Mouse (Mus musculus) spleen, embryonic (tissue): ENCODE data around the gene Teddm3.
"Not testable (repeated sequence)": the region's sequence is repeated elsewhere in the genome, so short reads cannot be mapped to it uniquely, and the experiment has no call there.

Experiments
- CTCF ChIA-PET: fragments of 350-600 bp; sonication (Branson Sonifier 250); formaldehyde crosslinking; loops from one replicate; lab custom pipeline; 2022; lab: Charles Lee

Teddm3 gene

DNA sequence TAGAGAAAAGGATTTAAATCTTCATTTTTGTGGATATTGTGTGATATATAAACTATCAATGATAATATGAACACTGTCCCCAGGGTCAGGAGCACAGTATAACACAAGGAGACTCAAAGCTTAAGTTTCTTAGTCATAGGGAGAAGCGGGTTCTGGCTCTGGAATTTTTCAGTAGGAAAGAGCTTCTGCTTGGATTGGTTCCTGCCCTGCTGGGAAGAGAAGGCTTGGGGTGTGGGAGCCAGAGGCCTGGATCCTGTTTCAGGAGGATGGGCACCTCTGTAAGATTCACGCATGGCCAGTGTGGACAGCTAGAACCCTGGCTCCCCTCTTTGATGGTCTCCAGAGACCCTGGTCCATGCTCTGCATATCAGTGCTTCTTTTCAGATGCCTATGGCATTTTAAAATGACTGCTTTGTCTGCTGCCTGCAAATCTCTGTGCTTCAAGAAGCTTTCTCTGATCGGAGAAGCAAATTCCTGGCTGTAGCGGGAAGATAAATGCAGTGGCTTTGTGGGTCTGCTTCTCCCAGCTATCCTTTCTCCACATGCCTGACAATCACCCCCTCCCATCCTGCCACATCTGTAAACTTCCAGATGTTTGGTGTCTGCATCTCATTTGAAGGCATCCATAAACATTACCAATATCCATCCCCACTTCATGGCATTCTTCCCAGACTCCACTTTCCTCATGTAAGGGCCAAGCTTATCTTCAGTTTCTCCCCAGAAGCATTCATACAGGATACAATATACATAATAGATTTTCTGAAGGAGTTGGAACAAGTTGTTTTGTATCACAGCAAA is 2.0 kb downstream of the Teddm3 start:
- CTCF ChIA-PET = no interaction called here

DNA sequence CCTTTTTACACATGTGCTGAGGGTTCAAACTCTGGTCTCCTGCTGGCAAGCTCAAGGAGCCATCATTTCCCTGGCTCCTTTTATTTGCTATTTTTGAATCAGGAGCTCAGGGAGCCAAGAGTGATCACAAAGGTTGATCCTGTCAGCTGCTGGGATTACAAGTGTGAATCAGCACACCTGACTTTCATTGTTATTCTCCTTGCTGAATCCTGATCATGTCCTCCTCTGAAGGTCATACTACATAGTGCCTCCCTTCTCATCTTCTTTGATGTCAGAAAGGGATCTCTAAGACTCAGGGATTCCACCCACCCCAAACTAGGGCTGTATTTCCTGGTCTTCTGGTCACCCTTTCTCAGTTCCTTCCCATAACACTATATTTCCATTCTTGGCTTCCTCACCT is 3.9 kb downstream of the Teddm3 start:
- CTCF ChIA-PET = no interaction called here

DNA sequence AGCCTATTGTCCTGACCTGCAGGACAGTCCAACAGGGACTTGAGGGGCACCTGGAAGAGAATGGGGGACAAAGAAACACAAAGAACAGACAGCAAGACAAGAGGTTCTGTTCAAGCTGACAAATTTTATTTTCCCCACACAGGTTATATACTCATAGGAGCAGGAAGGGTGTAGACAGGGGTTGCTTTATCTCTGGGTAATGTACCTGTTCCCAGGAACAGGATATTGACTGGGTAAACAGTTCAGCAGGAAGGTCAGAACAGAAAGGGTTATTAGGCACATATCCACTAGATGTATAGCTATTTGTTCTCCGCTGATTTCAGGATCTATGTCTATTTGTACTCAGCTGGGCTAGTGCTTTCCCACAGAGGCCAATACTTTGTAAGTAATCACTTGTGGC is 5.3 kb downstream of the Teddm3 start:
- CTCF ChIA-PET = not testable (repeated sequence)

DNA sequence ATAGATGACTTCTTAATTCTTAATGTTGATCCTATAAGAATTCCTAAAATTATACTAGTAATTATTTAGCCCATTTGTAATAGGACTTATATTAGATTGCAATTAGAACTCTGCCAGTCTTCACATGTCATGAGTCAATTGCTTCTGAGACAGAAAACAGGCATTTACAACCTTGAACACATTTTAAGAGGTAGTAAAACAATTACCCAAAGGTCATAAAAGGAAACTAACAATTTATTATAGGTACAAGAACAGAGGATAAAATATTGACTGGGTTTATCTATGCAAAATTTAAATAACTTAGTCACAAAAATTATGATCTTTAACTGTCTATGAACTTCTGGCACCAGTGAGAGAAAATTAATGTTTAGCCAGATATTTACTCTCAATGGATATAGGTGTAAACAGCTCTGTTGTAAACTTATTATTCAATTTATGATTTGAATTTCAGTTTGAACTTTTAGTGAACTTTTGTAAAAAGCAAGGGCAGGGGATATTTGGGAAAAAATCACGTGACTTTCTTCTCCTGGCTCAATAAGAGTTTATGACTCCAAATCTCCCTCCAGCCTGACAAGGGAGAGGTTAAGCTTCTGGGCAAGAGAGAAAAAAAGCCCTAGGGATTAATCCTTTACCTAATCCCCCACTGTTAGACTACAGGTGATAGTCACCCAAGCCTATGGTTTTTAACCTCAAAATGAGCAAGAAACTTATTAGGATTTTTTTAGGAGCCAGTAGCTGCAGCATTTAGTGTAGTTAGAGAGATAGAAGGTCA is 17.3 kb downstream of the Teddm3 start:
- CTCF ChIA-PET = no interaction called here

DNA sequence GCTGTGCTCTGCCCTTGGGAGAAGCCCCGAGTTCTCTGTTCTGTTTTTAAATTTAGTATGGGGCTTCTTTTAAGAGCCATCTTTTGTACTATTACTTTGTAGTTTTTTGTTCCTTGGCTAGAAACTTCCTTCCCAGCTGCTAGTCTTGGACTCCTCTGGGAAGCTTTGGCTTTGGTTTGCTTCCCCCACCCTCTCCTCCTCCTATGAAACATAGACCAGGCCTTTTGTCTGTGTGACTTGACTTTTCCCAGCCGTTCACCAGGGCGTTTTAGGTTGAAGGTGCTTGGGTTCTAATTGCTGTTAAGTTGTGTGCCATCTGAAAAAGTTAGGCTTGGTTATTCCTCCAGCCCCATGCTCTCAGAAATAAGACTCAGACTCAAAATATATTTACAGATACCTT is 26.1 kb downstream of the Teddm3 start:
- CTCF ChIA-PET = not testable (repeated sequence)

DNA sequence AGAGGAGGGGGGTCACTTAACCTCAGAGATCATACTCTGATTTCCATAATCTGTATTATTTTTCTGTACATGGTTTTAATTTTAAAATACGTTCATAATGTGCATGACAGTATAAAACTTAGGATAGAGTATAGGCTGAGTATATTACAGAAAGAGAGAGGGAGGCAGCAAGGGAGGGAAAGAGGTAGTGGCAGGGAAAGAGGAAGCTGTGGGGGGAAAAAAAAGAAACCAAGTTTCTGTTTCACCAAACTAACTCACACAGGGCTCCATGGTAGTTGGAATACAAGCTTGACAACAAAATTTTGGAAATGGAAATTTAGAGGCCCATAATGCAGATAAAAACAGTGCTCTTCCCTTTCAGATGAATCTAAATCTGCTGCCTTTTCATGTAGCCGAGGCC is 31.0 kb downstream of the Teddm3 start:
- CTCF ChIA-PET = not testable (repeated sequence)

DNA sequence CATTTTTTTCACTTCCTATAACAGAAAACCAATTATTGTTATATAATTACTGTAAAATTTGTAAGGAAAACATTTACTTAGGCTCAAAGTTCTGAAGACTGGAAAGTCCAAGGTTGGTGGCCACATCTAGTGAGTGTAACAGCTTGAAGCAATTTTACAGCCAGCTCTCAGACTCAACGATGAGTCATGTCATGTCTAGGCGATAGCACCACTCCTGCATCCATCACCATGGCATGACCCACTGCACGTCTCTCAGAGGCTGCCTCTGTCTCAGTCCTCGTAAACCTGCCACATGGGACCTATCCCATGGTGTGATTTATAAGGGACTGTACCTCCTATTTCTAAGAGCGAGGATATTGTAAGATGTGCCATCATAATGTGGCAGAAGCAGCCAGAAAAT is 37.7 kb downstream of the Teddm3 start:
- CTCF ChIA-PET = no interaction called here

DNA sequence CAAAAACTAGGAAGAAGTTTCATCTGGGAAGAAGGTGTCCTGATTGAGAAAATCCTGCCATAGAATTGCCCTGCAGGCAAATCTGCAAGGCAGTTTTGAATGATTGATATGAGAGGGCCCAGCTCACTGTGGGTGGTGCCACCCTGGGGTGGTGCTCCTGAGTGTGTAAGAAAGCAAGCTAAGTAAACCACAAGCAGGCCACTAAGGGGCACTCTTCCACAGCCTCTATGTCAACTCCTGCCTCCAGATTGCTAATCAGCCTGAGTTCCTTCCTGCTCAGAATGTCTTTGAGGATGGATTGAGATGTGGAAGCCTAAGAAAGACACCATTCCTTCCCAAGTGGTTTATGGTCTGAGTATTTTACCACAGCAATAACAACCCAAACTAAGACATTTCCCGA is 44.3 kb downstream of the Teddm3 start:
- CTCF ChIA-PET = no interaction called here
